Mouse (Mus musculus) liver, postnatal 0 days (tissue): ENCODE data around the gene Kcnk13. TPM values are rescaled to one million over a fixed set of nuclear protein-coding genes. Genes with fewer than 3 reads are reported as not detected.
"Not testable (repeated sequence)": the region's sequence is repeated elsewhere in the genome, so short reads cannot be mapped to it uniquely, and the experiment has no call there.

ENCODE experiments used
- ATAC-seq: fragments of 200-750 bp; cut with Nextera tagmentation; 2 replicates; pipeline ENCODE4 v1.8.0; 2017; ENCODE audit warnings: mild to moderate bottlenecking, moderate library complexity
- DNase-seq: peaks from one replicate; pipeline ENCODE4 v3.0.0-alpha.2; 2016
- H3K27ac ChIP-seq: fragments of 300-500 bp; sonication (generic); 2 replicates; pipeline ENCODE4 v1.5.1; 2014; ENCODE audit warnings: antibody characterized with exemption, moderate library complexity, mild to moderate bottlenecking, low read depth
- H3K27me3 ChIP-seq: fragments of 300-500 bp; sonication (generic); 2 replicates; pipeline ENCODE4 v1.6.1; 2014; ENCODE audit warnings: low read length, control low read depth, mixed read lengths; ENCODE audit not compliant: insufficient read depth
- H3K36me3 ChIP-seq: fragments of 300-500 bp; sonication (generic); replicated peaks from 2 replicates; pipeline ENCODE4 v1.6.1; 2014; ENCODE audit warnings: mild to moderate bottlenecking, control low read depth, low read length, moderate library complexity, mixed read lengths; ENCODE audit not compliant: insufficient read depth
- H3K4me1 ChIP-seq: fragments of 300-500 bp; sonication (generic); 2 replicates; pipeline ENCODE4 v1.6.1; 2014; ENCODE audit warnings: antibody characterized with exemption, mild to moderate bottlenecking, control low read depth; ENCODE audit not compliant: insufficient read depth
- H3K4me2 ChIP-seq: fragments of 300-500 bp; sonication (generic); 2 replicates; pipeline ENCODE4 v1.6.1; 2014; ENCODE audit warnings: low read depth, mild to moderate bottlenecking, low read length, moderate library complexity, mixed read lengths
- H3K4me3 ChIP-seq: fragments of 300-500 bp; sonication (generic); 2 replicates; pipeline ENCODE4 v1.5.1; 2014; ENCODE audit warnings: low read depth, low read length
- H3K9ac ChIP-seq: fragments of 300-500 bp; sonication (generic); replicated peaks from 2 replicates; pipeline ENCODE4 v1.6.1; 2014; ENCODE audit warnings: mild to moderate bottlenecking, moderate library complexity
- H3K9me3 ChIP-seq: fragments of 300-500 bp; sonication (generic); 2 replicates; pipeline ENCODE4 v1.6.1; 2016; ENCODE audit warnings: mild to moderate bottlenecking, control low read depth, low read length, mixed read lengths
- CTCF ChIP-seq: sonication (generic); IDR thresholded peaks from 2 replicates; pipeline ENCODE4 v1.5.1; 2016; ENCODE audit warnings: antibody characterized with exemption, low read depth
- EP300 ChIP-seq: IDR thresholded peaks from 2 replicates; pipeline ENCODE4 v1.6.1; 2016; ENCODE audit warnings: antibody characterized with exemption, low read depth, mild to moderate bottlenecking
- WGBS: fragments of 180-500 bp; shearing (Covaris S2); extraction: QIAGEN DNeasy Blood & Tissue Kit; methylation state at CpG from one replicate; pipeline ENCODE4 v1.1.7; 2014; ENCODE audit not compliant: insufficient replicate concordance; 5-methylcytosine and 5-hydroxymethylcytosine counted together
- polyA plus RNA-seq: library from polyadenylated mRNA; unstranded; fragments of >200 nt; fragmentation: Nextera tagmentation; extraction: Ambion mirVana; gene quantifications from 2 replicates; pipeline ENCODE4 v1.2.1, GENCODE M21; 2015

The Kcnk13 gene
- polyA plus RNA-seq, 1 experiment from 2014 or later: 1.3 TPM

- H3K36me3 ChIP-seq: no peaks in the 10 kb centered on the region
- ATAC-seq: no peak
- H3K27ac ChIP-seq: no peak overlapping the region
- H3K9me3 ChIP-seq: no peaks in the 10 kb centered on the region
- peaks cover 46% of the 10 kb centered on the region for H3K27me3 ChIP-seq
- TF ChIP-seq CTCF (no peak), EP300 (no peak)
- WGBS: 70% methylated on average over 4 of the region's 4 CpGs
- no peak overlapping the region for H3K9ac ChIP-seq
- H3K4me3 ChIP-seq: no peak overlapping the region
- H3K4me1 ChIP-seq: peaks cover 9% of the 10 kb centered on the region
- no peak for DNase-seq
- no peak overlapping the region for H3K4me2 ChIP-seq
Measured at GRCm38 (mm10) chr12:99969906-99970305, 5.6 kb downstream of the Kcnk13 start.

- H3K27me3 ChIP-seq: peaks cover 32% of the 10 kb centered on the region
- not testable (repeated sequence) for H3K27ac ChIP-seq, H3K4me2 ChIP-seq, H3K36me3 ChIP-seq, H3K9me3 ChIP-seq, H3K4me3 ChIP-seq, DNase-seq, H3K9ac ChIP-seq, H3K4me1 ChIP-seq, ATAC-seq
- peak; percentile 32; the same call in 1 of the 2 replicates for TF ChIP-seq CTCF
- 62% methylated on average over 7 of the region's 7 CpGs for WGBS
Measured at GRCm38 (mm10) chr12:99971205-99971894, 7.1 kb downstream of the Kcnk13 start.

GRCm38 (mm10) chr12:99972825-99973224 lies 8.5 kb downstream of the Kcnk13 start:
- no peaks in the 10 kb centered on the region for H3K9me3 ChIP-seq
- TF ChIP-seq EP300 (no peak), CTCF (peak; percentile 17)
- no peaks in the 10 kb centered on the region for H3K4me1 ChIP-seq
- no peaks in the 10 kb centered on the region for H3K36me3 ChIP-seq
- no peak overlapping the region for H3K4me2 ChIP-seq
- no peak overlapping the region for H3K27ac ChIP-seq
- no peak overlapping the region for H3K4me3 ChIP-seq
- ATAC-seq (no peak), DNase-seq (no peak)
- WGBS: 51% methylated on average over 7 of the region's 7 CpGs
- peaks cover 18% of the 10 kb centered on the region for H3K27me3 ChIP-seq
- H3K9ac ChIP-seq: no peak overlapping the region

GRCm38 (mm10) chr12:99973659-99974058 lies 9.4 kb downstream of the Kcnk13 start:
- Histone ChIP-seq H3K27me3 (peaks cover 12% of the 10 kb centered on the region; the same call in 1 of the 2 replicates), H3K36me3 (no peaks in the 10 kb centered on the region), H3K4me3 (no peak overlapping the region), H3K4me2 (no peak overlapping the region), H3K9me3 (no peaks in the 10 kb centered on the region), H3K9ac (no peak overlapping the region), H3K27ac (no peak overlapping the region), H3K4me1 (no peaks in the 10 kb centered on the region)
- no peak for ATAC-seq
- DNase-seq: no peak
- TF ChIP-seq CTCF (peak; percentile 49), EP300 (no peak)
- 81% methylated on average over 1 of the region's 1 CpGs for WGBS

- Histone ChIP-seq H3K4me2 (no peak overlapping the region), H3K4me3 (no peak overlapping the region), H3K27ac (no peak overlapping the region), H3K9ac (no peak overlapping the region), H3K4me1 (no peaks in the 10 kb centered on the region), H3K27me3 (no peaks in the 10 kb centered on the region), H3K36me3 (no peaks in the 10 kb centered on the region), H3K9me3 (no peaks in the 10 kb centered on the region)
- 55% methylated on average over 4 of the region's 4 CpGs for WGBS
- TF ChIP-seq EP300 (no peak), CTCF (no peak)
- no peak for ATAC-seq
- no peak for DNase-seq
Measured at GRCm38 (mm10) chr12:99979541-99979940, 15.2 kb downstream of the Kcnk13 start.

GRCm38 (mm10) chr12:99986797-99987196 lies 22.5 kb downstream of the Kcnk13 start:
- ATAC-seq (no peak), DNase-seq (no peak)
- H3K4me3 ChIP-seq: no peak overlapping the region
- no peaks in the 10 kb centered on the region for H3K4me1 ChIP-seq
- no peak overlapping the region for H3K27ac ChIP-seq
- H3K36me3 ChIP-seq: no peaks in the 10 kb centered on the region
- H3K27me3 ChIP-seq: no peaks in the 10 kb centered on the region
- H3K9ac ChIP-seq: no peak overlapping the region
- no peak for TF ChIP-seq CTCF
- TF ChIP-seq EP300: no peak
- 66% methylated on average over 5 of the region's 5 CpGs for WGBS
- H3K9me3 ChIP-seq: 0 out of 2 replicates have a peak, but pooled peaks cover 3% of the 10 kb centered on the region
- H3K4me2 ChIP-seq: no peak overlapping the region

- ATAC-seq: no peak
- TF ChIP-seq CTCF: no peak
- TF ChIP-seq EP300: no peak
- no peaks in the 10 kb centered on the region for H3K36me3 ChIP-seq
- no peak overlapping the region for H3K9ac ChIP-seq
- H3K27me3 ChIP-seq: no peaks in the 10 kb centered on the region
- H3K27ac ChIP-seq: no peak overlapping the region
- no peak overlapping the region for H3K4me2 ChIP-seq
- no peaks in the 10 kb centered on the region for H3K4me1 ChIP-seq
- no peak overlapping the region for H3K4me3 ChIP-seq
- 0 out of 2 replicates have a peak, but pooled peaks cover 3% of the 10 kb centered on the region for H3K9me3 ChIP-seq
- 76% methylated on average over 2 of the region's 2 CpGs for WGBS
- no peak for DNase-seq
Measured at GRCm38 (mm10) chr12:99988144-99988543, 23.8 kb downstream of the Kcnk13 start.
